In genomic region chr19:47667601-47668000, GRCm38 (mm10) we compare ENCODE assay signal across 18 mouse cellular contexts. TPM values are rescaled to one million over a fixed set of nuclear protein-coding genes. Genes with fewer than 3 reads are reported as not detected.
"Had no signal": no experiment of that assay in that cellular context is flagged by ENCODE, and none has a peak within 500 bp of the region (broad histone marks: within the 10 kb centered on the region; RNA-seq: fewer than 3 reads in every experiment).

No protein-coding gene starts in this region.

- DNase-seq: kidney, adult 2 months; kidney, postnatal 14 days; liver; lung, adult 2 months; lung, postnatal 10 days; right cerebral cortex, adult 18-20 months; right cerebral cortex, postnatal 25 days; thymus, adult 18-20 months; thymus, postnatal 25 days had no signal

- H3K27me3 ChIP-seq: kidney, embryonic 15.5 days; limb, embryonic 12.5 days; neural tube, embryonic 15.5 days had no signal

- H3K9me3 ChIP-seq: kidney, embryonic 15.5 days; limb, embryonic 12.5 days; megakaryocyte, embryonic 14.5 days; midbrain, embryonic 12.5 days; neural tube, embryonic 15.5 days had no signal

- H3K27ac ChIP-seq: kidney, embryonic 15.5 days; left cerebral cortex, adult 2 months; liver, embryonic 14.5 days; macrophage; midbrain, embryonic 12.5 days; neural tube, embryonic 15.5 days had no signal

- H3K4me1 ChIP-seq: kidney, embryonic 15.5 days; neural tube, embryonic 15.5 days had no signal

- H3K4me3 ChIP-seq: kidney, embryonic 15.5 days; left cerebral cortex, adult 2 months; limb, embryonic 12.5 days; megakaryocyte, embryonic 14.5 days; midbrain, embryonic 12.5 days; neural tube, embryonic 15.5 days had no signal

- ATAC-seq: intestine, embryonic 16.5 days had no signal

- H3K4me2 ChIP-seq: kidney, embryonic 15.5 days; limb, embryonic 12.5 days; midbrain, embryonic 12.5 days; neural tube, embryonic 15.5 days had no signal

- H3K36me3 ChIP-seq: kidney, embryonic 15.5 days; limb, embryonic 12.5 days; midbrain, embryonic 12.5 days; neural tube, embryonic 15.5 days had no signal

- H3K9ac ChIP-seq: kidney, embryonic 15.5 days; limb, embryonic 12.5 days; liver, embryonic 14.5 days; midbrain, embryonic 12.5 days; neural tube, embryonic 15.5 days had no signal

RNA-seq across cellular contexts. Expression of gene Col17a1, which starts 24.3 kb away (rescaled TPM):
- polyA plus RNA-seq: macrophage had no signal
